Mouse (Mus musculus) frontal cortex, postnatal 10 days (tissue): ENCODE results near the gene Ezh1.

Experiments used
- DNase-seq, 2 experiments: peaks; one replicate each; pipeline ENCODE4 v3.0.0; 2022; ENCODE audit warnings: low spot score in 2 of 2, mixed read lengths in 1 of 2

Gene Ezh1

GRCm38 (mm10) chr11:101200986-101201385, 25.3 kb downstream of the Ezh1 start:
- no peak for DNase-seq

DNA sequence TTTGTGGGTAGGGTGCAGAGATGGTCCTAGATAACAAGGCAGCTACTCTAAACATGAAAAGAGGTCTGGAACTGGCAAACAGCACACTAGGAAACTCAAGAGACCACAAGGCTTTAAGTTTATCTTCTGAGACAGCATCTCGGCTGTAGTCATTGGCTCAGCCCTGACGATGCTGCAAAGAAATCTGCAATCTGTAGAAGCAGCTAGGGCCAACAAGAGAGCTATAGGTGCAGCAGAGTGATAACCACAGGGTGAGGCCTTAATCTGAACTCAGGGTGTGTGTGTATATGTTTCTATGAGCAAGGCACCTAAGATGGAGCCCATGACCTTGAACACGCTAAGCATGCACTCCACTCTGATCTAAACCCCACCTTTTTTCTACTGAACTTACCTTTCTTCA, 26.7 kb downstream of the Ezh1 start:
- DNase-seq = no peak

GRCm38 (mm10) chr11:101196175-101196574, 30.1 kb downstream of the Ezh1 start:
- no peak for DNase-seq

DNA sequence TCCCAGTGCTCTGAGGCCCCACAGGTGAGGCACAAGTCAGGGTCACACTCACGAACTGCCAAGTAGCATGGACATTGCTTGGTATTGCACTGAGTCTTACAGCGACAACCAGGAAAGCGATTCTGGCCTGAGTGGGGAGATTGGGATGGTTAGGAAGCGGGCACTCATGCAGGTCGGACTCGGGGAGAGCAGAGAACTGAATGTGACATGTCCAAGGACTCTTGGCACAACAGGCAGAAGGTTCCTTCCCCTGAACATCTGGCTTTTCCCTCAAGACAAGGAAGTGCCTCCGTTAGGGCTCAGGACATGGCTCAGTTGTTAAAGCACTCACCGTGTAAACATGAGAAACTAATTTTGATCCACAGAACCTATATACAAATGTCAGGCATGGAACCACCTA, 30.7 kb downstream of the Ezh1 start:
- no peak for DNase-seq

DNA sequence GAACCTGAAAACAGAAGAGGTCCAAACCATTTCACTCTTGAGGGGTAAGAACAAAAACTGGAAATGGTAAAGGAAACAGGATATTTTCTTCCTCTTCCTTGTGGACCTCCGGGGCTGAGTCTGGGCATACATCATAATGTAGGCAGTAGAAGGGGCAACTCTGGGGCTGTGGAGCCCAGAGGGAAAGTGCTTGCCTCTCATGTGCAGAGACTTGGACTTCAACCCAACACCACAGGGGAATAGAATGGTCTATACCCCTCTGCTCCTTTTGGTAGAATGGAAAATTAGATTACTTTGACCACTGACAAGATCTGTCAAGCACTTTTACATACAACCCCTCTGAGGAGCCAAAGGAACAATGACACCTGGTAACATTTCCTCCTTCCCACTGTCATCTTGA, 31.2 kb downstream of the Ezh1 start:
- no peak for DNase-seq

GRCm38 (mm10) chr11:101194643-101195042, 31.6 kb downstream of the Ezh1 start:
- DNase-seq = no peak

DNA sequence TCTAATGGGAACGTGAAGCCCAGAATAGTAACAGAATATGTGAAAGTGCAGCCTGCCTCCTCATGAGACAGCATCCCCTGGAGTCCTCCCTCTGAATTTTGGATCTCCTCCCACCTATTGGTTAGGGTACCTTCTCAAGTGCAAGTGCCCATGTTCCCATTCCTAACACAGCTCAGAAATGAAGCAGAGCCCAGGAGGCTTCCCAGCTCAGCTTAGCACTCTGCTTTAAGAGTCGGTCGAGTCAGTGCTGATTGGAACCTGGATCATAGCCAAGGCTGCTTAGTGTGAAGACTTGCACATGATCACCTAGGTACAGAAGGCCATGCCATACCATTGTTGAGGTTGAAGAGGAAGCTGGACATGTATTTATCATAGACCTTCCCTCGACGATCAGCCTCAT, 32.1 kb downstream of the Ezh1 start:
- DNase-seq = no peak

GRCm38 (mm10) chr11:101193076-101193475, 33.2 kb downstream of the Ezh1 start:
- no peak for DNase-seq

DNA sequence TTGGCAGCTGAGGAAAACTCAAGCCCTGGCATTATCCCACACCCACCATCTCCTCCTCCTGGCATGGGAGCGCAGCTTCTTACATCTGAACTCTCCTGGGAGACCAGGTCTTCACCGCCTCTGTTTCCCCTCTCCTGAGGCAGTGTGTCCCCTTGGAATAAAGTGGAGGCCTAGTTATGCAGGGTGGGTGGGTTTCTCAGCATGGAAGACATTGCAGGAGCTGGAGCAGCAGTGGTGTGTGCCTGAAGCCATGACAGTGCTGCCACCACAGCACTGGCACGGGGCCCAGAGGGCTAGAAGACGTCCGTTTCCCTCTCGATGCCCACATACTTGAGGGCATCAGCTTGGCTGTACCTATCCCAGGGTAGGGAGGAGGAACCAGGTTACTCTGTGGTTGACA, 33.6 kb downstream of the Ezh1 start:
- no peak for DNase-seq

DNA sequence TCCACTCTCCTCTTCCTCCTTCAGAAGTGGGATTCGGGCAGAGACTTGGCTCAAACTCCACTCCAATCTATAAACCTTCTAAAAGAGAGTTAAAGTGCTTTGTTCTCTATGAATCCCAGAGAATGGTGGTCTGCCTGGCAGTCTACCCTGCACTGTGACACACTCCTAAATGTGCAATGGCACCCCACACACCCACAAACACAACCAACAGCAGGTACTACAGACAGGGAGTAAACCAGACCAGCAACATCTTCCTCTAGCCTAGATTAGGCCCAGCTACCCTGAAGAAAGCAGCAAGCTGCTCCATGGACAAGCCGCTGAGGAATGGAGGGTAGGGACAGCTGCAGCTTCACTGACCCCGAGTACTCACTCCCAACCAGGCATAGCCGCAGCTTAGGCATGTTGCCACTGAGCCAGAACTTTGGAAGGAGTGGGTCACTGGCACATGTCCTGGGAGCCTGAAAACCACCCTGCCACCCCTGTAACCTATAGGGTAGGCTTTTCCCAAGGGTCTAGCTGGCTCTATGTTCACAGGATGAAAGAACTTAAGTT, 34.3 kb downstream of the Ezh1 start:
- no peak for DNase-seq

DNA sequence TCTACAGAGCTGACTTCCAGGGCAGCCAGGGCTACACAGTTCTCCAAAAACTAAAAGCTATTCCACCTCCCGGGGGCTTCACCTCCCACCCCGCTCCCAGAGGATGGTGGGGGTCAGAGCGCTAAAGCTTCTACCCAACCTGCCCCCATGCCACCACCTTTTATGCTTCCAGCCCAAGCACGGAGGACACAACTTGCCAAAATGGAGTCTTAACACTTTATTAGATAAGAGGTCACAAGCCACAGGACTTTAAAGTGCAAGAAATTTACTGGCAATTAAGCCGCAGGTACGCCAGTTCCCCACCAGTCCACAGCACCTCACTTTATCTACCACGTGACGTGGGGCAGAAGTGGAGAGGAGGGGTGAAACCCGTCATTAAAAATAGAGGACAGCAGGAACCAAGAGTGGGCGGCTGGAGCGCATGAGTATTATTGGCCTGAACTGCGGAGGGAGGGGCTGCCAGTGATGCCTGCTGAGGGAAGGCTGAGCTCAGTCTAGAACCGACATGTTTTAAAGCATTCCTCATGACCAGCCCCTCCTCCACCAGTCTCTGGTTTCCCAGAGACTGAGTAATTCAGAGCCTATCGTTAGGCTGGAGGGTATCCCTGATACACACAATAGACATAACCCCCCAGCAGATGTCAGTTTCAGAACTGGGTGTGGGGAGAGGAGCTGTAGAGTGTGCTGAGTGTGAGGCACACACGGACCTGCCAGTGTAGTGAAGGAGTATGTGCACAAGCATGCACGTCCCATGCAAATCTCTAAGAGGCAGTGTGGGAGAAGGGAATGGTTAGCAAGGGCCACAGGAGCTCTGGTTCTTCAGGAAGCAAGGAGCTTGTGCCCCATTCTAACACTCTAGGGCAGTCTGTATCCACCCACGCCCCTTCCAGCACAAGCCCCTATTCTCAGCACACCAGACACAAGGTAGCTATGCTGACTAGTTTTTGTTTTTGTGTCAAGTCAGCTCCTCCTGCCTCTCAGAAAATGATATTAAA, 35.1 kb downstream of the Ezh1 start:
- no peak for DNase-seq

DNA sequence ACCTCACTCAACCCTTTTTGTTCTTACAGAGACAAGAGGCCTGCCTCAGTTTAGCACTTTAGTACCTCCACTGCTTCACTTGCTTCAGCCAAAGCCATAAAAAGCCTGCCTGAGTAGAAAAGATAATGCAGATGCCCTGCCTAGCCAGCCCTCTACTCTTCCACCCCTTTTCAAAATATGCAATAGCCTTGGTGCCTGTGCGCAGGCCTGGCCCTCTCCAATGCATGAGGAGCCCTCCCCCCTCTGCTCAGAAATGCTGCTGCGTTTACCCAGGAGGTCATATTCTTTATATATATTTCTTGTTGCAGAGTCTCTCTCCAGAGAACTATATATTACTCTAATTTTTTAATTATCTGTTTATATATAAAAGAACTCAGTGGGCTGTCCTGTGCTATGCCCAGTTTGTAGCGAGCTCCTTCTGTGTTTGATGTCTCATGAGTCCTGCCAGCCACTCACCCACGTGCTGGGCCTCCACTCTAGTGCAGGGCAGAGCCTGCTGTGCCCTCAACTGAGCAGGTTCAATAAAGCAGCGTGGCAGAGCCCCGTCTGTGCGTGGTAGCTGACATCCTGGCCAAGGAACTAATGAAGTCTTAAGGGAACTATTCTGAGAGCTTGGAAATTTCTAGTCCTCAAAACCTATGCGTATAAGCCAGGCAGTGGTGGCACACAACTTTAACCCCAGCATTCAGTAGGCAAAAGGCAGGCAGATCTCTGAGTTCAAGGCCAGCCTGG, 35.9 kb downstream of the Ezh1 start:
- DNase-seq = no peak

DNA sequence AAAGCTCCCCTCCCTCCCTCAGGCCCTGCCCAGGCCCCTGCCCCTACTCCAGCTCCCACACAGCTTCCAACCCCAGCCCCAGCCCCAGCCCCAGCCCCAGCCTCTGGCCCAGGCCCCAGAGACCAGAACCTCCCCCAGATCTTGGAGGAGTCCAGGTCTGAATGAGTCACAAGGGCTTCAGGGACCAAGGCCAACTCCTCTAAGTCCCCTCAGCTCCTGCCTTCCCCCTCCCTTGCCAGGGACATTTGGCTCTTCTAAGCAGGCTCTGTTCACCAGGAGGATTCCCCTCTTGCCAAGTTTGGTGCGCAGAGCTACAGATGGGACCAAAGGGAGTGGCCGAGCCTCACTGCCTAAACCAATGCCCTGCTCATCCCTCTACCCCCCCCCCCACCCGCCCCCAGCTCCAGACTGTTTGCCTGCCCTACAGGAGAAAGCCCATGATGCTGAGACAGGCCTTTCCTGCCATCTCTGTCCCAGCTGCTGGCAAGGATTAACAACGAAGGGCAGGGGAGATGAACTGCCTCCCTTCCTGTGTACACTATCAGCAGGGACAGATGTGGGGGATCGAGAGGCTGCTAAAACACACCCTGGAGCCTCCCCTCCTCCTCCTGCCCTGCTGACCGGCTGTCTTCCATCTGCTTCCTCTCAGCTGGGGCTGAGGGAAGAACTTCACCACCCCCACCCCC, 36.6 kb downstream of the Ezh1 start:
- DNase-seq = peak in 1 of 2 experiments; percentile 65

DNA sequence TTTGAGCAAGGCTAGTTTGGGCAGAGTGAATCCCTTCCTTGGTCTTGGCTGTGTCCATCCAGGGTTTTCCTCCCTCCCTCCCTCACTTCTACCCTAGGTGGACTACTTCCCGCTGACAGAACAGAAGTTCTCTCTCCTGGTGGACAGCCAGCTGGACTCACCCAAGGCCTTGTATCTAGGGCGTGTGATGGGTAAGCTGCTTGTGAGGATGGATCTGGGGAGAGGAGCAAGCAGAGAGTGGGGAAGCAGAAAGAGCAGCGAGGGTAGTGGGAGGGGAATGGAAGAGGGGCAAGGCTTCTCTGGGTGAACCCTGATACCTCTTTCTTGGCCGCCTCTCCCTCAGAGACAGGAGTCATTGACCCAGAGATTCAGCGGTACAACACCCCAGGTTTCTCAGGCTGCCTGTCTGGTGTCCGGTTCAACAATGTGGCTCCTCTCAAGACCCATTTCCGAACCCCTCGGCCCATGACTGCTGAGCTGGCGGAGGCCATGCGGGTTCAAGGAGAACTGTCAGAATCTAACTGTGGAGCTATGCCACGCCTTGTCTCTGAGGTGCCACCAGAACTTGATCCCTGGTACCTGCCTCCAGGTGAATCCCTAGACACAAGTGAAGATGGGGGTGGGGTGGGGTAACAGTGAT, 38.0 kb downstream of the Ezh1 start:
- no peak for DNase-seq

GRCm38 (mm10) chr11:101187541-101187940, 38.7 kb downstream of the Ezh1 start:
- no peak for DNase-seq

GRCm38 (mm10) chr11:101186526-101187247, 39.6 kb downstream of the Ezh1 start:
- no peak for DNase-seq

DNA sequence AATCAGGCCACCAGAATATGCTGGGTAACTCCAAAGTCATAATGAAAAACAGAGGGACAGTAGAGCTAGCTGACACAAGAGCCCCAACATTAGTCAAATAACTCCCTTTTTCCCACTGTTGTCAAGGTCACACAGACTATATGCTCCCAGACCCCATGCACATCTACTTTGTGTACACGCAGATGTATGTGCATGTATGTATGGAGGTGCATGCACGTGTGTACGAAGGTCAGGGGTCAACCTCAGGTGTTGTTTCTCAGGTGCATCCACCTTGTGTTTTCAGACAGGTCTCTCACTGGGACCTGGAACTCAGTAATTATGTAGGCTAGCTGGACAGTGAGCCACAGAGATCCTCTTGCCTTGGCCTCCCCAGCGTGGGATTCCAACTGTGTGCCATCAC, 40.8 kb downstream of the Ezh1 start:
- DNase-seq = no peak

DNA sequence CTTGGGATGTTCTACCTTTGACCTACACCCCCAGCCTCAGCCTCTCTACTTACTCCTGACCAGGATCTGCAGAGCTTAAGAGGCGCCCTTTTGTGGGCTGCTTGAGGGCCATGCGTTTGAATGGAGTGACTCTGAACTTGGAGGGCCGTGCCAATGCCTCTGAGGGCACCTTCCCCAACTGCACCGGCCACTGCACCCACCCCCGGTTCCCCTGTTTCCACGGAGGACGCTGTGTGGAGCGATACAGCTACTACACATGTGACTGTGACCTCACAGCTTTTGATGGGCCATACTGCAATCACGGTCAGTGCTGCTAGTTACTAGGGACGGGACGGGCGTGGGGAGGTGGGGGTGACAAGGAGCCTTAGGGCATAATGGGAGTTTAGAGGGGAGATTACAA, 41.3 kb downstream of the Ezh1 start:
- no peak for DNase-seq

DNA sequence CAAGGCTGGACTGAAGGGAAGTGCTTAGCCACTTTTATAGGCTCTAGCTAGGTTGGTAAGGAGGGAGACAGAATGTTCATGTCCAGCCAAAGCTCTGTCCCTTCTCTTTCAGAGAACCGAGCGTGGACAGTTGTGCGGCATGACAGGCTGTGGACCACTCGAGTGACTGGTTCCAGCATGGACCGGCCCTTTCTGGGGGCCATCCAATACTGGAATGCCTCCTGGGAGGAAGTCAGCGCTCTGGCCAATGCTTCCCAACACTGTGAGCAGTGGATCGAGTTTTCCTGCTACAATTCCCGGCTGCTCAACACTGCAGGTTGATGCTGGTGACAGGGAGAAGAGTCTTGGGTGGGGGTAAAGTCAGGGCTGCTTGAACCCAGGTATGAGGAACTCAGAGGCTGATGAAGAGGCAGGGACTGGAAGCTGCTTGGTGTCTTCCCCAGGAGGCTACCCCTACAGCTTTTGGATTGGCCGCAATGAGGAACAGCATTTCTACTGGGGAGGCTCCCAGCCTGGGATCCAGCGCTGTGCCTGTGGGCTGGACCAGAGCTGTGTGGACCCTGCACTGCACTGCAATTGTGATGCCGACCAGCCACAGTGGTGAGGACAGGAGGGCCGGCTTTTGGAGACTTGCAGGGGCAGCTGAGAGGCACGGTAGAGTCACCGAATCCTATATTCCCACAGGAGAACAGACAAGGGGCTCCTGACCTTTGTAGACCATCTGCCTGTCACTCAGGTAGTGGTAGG, 43.3 kb downstream of the Ezh1 start:
- no peak for DNase-seq

GRCm38 (mm10) chr11:101181961-101182360, 44.3 kb downstream of the Ezh1 start:
- DNase-seq = no peak
